Mouse (Mus musculus) lung, postnatal 25 days (tissue): ENCODE measurements around the gene Olfr444.

Experiments
- DNase-seq: peaks from one replicate; pipeline ENCODE4 v3.0.0; 2022; ENCODE audit warnings: low spot score

The Olfr444 gene

DNA sequence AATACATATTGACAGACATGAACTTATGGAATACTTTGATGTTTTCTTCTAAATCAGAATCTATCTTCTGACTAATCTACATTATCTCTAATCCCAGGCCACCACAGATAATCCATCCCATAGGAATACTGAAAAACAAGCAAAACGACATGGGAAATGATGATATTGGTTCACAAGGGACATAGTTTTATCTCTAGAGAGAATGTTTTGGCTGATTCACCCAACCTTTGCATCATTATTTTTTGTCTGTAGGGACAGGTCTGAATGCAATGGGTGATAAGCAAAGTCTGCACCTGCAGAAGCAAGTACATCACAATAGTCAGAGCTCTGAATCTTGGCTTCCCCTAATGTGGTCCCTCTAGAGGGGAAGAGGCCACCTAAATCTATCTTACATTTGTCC lies at the start of gene Olfr444:
Gene Olfr444 (plus strand): TSS at position 301 of the 400 bp plus-strand sequence.
- DNase-seq, result no peak

DNA sequence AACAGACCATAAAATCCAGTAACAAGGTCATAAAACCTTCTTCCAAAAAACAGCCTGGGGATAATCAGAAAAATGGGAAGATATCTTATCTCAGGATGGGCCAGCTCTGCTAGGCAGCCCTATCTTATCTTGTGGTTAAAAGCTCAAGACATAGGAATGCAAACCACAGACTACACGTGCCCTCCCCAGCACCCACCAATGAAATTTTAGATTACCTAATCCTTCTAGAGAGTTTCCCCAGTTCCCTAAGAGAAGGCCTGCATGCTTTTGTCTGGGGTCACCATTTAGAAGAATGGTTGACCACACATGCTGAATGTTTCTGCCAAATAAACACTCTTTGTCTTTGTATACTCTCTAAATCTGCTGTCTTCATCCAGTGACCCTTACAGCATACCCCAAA lies 48.5 kb upstream of the Olfr444 start:
- DNase-seq, result no peak

DNA sequence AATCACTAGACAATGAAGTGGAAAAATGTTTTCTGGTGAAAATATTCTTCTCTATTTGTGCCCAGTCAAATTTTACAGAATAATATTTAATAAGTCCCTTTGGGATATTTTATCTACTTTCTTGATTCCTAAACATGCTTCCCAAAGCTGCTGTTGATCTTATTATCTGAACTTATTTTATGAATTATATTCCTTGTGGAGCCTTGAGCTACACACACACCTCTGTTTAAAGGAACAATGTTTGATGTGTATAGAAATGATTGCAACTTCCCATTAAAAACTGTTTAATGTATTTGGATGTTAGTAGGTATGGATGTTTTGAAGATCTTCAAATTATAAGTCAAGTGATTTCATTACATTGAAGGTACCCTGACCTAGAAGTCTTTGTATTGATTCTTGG lies 40.3 kb upstream of the Olfr444 start, which contains the start of gene Olfr447:
Gene Olfr447 (plus strand): TSS at position 301 of the 400 bp plus-strand sequence.
- DNase-seq, result no peak

DNA sequence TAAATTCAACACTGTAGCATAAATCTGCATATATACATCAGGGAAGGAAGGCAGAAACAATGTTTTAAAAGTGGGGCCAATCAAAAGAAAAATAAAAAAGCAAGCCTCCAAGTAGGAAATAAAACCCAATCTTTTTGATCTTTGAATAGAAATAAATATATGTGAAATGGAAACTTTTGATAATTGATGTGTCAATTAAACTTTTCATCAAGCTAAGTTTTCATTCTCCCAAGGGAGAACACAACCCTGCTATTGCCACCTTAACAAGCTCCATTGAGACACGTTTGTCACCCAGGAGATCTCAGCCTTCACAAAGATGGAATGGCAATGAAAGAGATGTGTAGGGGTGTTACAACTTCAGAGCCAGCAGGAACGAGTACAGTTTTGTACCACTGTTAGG lies 27.8 kb upstream of the Olfr444 start, which contains the start of gene Olfr446:
Gene Olfr446 (plus strand): TSS at position 301 of the 400 bp plus-strand sequence.
- no peak for DNase-seq

DNA sequence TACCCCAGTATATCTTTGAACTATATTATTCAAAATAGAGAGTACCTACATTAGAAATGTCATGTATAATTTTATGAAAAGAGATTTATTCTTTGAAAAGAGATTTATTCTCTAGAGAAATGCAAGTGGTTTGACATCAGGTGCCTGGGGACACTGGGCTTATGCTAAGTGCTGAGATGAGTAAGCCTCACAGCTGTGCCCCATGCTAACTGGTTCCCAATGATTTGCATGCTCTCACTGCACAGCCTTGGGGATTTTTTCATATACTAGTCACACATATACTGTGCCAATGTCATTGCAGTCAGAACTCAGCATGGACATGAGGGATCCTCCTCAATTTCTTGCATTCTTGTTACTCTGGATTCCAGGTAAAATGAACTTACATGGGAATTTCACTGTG lies 31.5 kb downstream of the Olfr444 start:
- DNase-seq, result no peak
